Mouse (Mus musculus) liver, embryonic 16.5 days (tissue): ENCODE results near the gene Ntn4. TPM values are rescaled to one million over a fixed set of nuclear protein-coding genes. Genes with fewer than 3 reads are reported as not detected.
"Not testable (repeated sequence)": the region's sequence is repeated elsewhere in the genome, so short reads cannot be mapped to it uniquely, and the experiment has no call there.

Experiments used
- ATAC-seq: fragments of 200-750 bp; cut with Nextera tagmentation; 2 replicates; pipeline ENCODE4 v1.8.0; 2017; ENCODE audit warnings: low read depth, mild to moderate bottlenecking, moderate number of reproducible peaks, moderate library complexity
- H3K27ac ChIP-seq: fragments of 300-500 bp; sonication (generic); 2 replicates; pipeline ENCODE4 v1.5.1; 2014; ENCODE audit warnings: mild to moderate bottlenecking, low read length
- H3K27me3 ChIP-seq: fragments of 300-500 bp; sonication (generic); 2 replicates; pipeline ENCODE4 v1.6.1; 2014; ENCODE audit warnings: low read depth, low read length, mixed read lengths; ENCODE audit not compliant: control insufficient read depth, insufficient read depth
- H3K36me3 ChIP-seq: fragments of 300-500 bp; sonication (generic); 2 replicates; pipeline ENCODE4 v1.6.1; 2014; ENCODE audit warnings: mild to moderate bottlenecking; ENCODE audit not compliant: control insufficient read depth, insufficient read depth
- H3K4me1 ChIP-seq: fragments of 300-500 bp; sonication (generic); 2 replicates; pipeline ENCODE4 v1.6.1; 2014; ENCODE audit warnings: low read depth, low read length, mixed read lengths; ENCODE audit not compliant: control insufficient read depth
- H3K4me2 ChIP-seq: fragments of 300-500 bp; sonication (generic); 2 replicates; pipeline ENCODE4 v1.6.1; 2014; ENCODE audit warnings: low read depth, low read length, mixed read lengths
- H3K4me3 ChIP-seq: fragments of 300-500 bp; sonication (generic); 2 replicates; pipeline ENCODE4 v1.5.1; 2014; ENCODE audit warnings: low read depth, mild to moderate bottlenecking, low read length
- H3K9ac ChIP-seq: fragments of 300-500 bp; sonication (generic); 2 replicates; pipeline ENCODE4 v1.6.1; 2014; ENCODE audit warnings: low read depth, low read length
- H3K9me3 ChIP-seq: fragments of 300-500 bp; sonication (generic); replicated peaks from 2 replicates; pipeline ENCODE4 v1.6.1; 2016; ENCODE audit warnings: low read length; ENCODE audit not compliant: control insufficient read depth
- WGBS: fragments of 180-500 bp; shearing (Covaris S2); extraction: QIAGEN DNeasy Blood & Tissue Kit; methylation state at CpG from one replicate; pipeline ENCODE4 v1.1.7; 2014; ENCODE audit not compliant: insufficient replicate concordance; 5-methylcytosine and 5-hydroxymethylcytosine counted together
- polyA plus RNA-seq: library from polyadenylated mRNA; unstranded; fragments of >200 nt; fragmentation: Nextera tagmentation; extraction: Ambion mirVana; gene quantifications from 2 replicates; pipeline ENCODE4 v1.2.1, GENCODE M21; 2015

Gene Ntn4
- polyA plus RNA-seq, 1 experiment from 2014 or later = 0.22 TPM

GRCm38 (mm10) chr10:93666996-93667395, 26.5 kb downstream of the Ntn4 start:
- Histone ChIP-seq H3K4me3 (no peak overlapping the region), H3K4me2 (peak overlapping the region; percentile 25; the same call in 1 of the 2 replicates), H3K36me3 (no peaks in the 10 kb centered on the region), H3K9me3 (no peaks in the 10 kb centered on the region), H3K9ac (peak overlapping the region; percentile 43; the same call in 1 of the 2 replicates), H3K4me1 (peaks cover 41% of the 10 kb centered on the region), H3K27ac (peak overlapping the region; percentile 85), H3K27me3 (no peaks in the 10 kb centered on the region)
- WGBS = 32% methylated on average over 3 of the region's 3 CpGs
- ATAC-seq = no peak

DNA sequence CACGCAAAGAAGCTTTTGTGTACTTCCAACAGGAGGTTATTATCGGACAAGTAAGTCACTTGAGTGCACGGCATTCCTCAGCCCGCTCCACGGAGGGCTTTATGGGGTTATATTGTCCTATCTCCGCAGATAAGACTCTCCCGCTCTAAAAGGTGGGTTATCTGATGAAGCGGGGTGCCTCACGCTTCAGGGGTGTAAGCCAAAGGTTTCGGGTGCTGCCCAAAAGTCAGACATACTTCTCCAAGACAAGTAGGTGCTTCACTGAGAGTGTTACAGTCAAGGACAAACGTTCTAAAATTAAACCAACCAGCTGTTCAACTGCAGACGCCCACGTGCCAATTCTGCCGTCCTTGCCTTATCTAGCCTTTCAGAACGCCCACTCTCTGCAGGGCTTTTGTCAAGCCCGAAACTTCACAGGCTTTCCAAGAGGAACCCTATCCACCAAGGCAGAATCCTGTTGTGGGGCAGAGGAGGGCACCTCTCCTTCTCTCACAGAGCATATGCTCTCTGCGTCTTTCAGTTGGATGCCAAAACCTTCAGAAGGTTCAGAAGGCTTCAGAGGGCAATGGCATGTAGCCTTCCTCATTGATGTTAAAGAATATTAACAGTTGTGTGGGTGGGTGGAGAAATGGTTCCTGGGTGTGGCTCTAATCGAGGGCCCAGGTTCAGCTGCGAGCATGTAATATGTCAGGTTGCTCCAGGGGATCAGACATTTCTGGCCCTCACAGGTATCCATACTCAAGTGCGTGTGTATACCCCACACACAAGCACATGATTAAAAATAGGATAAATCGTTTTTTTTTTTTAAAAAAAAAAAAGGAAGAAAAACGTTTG, 32.4 kb downstream of the Ntn4 start:
- Histone ChIP-seq H3K36me3 (no peaks in the 10 kb centered on the region), H3K4me1 (peaks cover 41% of the 10 kb centered on the region), H3K9ac (peak overlapping the region; percentile 34), H3K4me2 (peak overlapping the region; percentile 61), H3K27me3 (no peaks in the 10 kb centered on the region), H3K9me3 (no peaks in the 10 kb centered on the region), H3K27ac (peak overlapping the region; percentile 51), H3K4me3 (peak overlapping the region; percentile 27)
- peak; percentile 75 for ATAC-seq
- WGBS = 29% methylated on average over 22 of the region's 22 CpGs

GRCm38 (mm10) chr10:93679191-93680007, 38.9 kb downstream of the Ntn4 start:
- no peaks in the 10 kb centered on the region for H3K36me3 ChIP-seq
- H3K9ac ChIP-seq = peak overlapping the region; percentile 67
- no peaks in the 10 kb centered on the region for H3K27me3 ChIP-seq
- H3K27ac ChIP-seq = peak overlapping the region; percentile 87
- peak overlapping the region; percentile 46 for H3K4me3 ChIP-seq
- peak; percentile 92 for ATAC-seq
- peak overlapping the region; percentile 79 for H3K4me2 ChIP-seq
- peaks cover 33% of the 10 kb centered on the region for H3K4me1 ChIP-seq
- H3K9me3 ChIP-seq = no peaks in the 10 kb centered on the region
- 16% methylated on average over 19 of the region's 19 CpGs for WGBS

DNA sequence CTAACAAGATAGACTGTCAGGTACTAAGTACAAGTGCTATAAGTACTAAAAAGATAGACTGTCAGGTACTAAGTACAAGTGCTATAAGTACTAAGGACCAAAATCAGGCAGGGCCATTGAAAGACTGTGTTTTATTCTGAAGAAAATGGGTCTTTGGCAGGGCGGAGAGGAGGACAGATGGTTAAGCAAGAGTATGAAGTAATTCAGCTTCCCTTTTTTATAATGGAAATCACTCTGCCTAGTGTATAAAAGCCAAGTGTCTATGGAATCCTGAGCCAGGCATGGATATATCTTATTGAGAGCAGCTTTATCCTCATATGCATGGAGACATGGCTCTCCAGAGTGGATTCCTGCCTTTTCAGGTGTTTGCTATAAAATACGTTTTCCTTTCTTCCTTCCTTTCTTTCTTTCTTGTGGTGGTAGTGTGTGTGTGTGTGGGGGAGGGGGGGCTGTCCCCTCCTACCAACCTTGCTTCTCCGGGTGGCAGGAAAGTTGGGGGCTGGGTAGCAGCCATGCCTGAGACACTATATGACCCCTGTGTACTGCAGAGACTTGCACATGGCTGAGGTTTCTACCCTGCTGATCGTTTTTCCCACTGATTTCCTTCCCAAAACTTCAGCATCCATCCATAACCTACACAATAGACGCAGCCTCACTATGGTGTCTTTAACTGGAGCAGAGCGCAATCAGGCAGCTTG, 40.3 kb downstream of the Ntn4 start:
- WGBS = 53% methylated on average over 6 of the region's 6 CpGs
- Histone ChIP-seq H3K4me1 (peaks cover 36% of the 10 kb centered on the region), H3K36me3 (no peaks in the 10 kb centered on the region), H3K9me3 (no peaks in the 10 kb centered on the region), H3K27ac (no peak overlapping the region), H3K27me3 (no peaks in the 10 kb centered on the region), H3K9ac (no peak overlapping the region), H3K4me2 (no peak overlapping the region), H3K4me3 (no peak overlapping the region)
- ATAC-seq = no peak

GRCm38 (mm10) chr10:93682185-93682747, 41.8 kb downstream of the Ntn4 start:
- Histone ChIP-seq H3K27ac (no peak overlapping the region; the same call in 1 of the 2 replicates), H3K4me3 (peak overlapping the region; percentile 39), H3K9me3 (no peaks in the 10 kb centered on the region), H3K9ac (peak overlapping the region; percentile 30; the same call in 1 of the 2 replicates), H3K4me1 (peaks cover 36% of the 10 kb centered on the region), H3K27me3 (no peaks in the 10 kb centered on the region), H3K36me3 (no peaks in the 10 kb centered on the region), H3K4me2 (peak overlapping the region; percentile 51)
- WGBS = 37% methylated on average over 18 of the region's 18 CpGs
- 0 out of 2 replicates have a peak, but pooled peaks have one; percentile 15 for ATAC-seq

- ATAC-seq = no peak
- Histone ChIP-seq H3K4me2 (peak overlapping the region; percentile 51; the same call in 1 of the 2 replicates), H3K9ac (no peak overlapping the region), H3K36me3 (no peaks in the 10 kb centered on the region), H3K4me3 (no peak overlapping the region), H3K27me3 (no peaks in the 10 kb centered on the region), H3K9me3 (no peaks in the 10 kb centered on the region), H3K27ac (no peak overlapping the region), H3K4me1 (peaks cover 37% of the 10 kb centered on the region)
- WGBS = 76% methylated on average over 7 of the region's 7 CpGs
These were observed 42.7 kb downstream of the Ntn4 start for GRCm38 (mm10) chr10:93683185-93683584.

GRCm38 (mm10) chr10:93683896-93684295, 43.4 kb downstream of the Ntn4 start:
- Histone ChIP-seq H3K27me3 (no peaks in the 10 kb centered on the region), H3K9me3 (no peaks in the 10 kb centered on the region), H3K4me2 (no peak overlapping the region), H3K9ac (no peak overlapping the region), H3K36me3 (no peaks in the 10 kb centered on the region), H3K27ac (no peak overlapping the region), H3K4me1 (peaks cover 35% of the 10 kb centered on the region), H3K4me3 (no peak overlapping the region)
- no peak for ATAC-seq
- 61% methylated on average over 4 of the region's 4 CpGs for WGBS

DNA sequence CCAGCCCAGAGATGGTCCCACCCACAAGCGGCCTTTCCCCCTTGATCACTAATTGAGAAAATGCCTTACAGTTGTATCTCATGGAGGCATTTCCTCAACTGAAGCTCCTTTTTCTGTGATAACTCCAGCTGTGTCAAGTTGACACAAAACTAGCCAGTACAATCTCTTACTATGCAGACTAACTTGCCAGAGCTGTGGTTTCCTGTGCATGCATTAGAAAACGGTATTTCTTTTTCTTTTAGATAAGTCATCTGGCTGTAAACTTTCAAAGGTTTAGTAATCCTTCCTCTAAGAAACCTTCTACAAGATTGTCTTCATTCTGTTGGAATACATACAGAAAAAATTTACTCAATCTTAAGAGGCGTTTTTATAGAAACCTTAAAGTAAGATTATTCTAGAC, 44.9 kb downstream of the Ntn4 start:
- not testable (repeated sequence) for H3K4me2 ChIP-seq, H3K36me3 ChIP-seq, H3K9ac ChIP-seq, H3K27me3 ChIP-seq, H3K9me3 ChIP-seq, H3K27ac ChIP-seq, H3K4me3 ChIP-seq
- 23% methylated on average over 3 of the region's 3 CpGs for WGBS
- peaks cover 20% of the 10 kb centered on the region for H3K4me1 ChIP-seq
- ATAC-seq = 0 out of 2 replicates have a peak, but pooled peaks have one; percentile 25
